Mouse (Mus musculus): ENCODE results near the gene Dis3. TPM values are rescaled to one million over a fixed set of nuclear protein-coding genes. Genes with fewer than 3 reads are reported as not detected.
"Not testable (repeated sequence)": the region's sequence is repeated elsewhere in the genome, so short reads cannot be mapped to it uniquely, and the experiment has no call there.

The Dis3 gene
- total RNA-seq, 4 experiments from 2014 or later = 8.7 to 11.0 (median 9.6) TPM

GRCm38 (mm10) chr14:99063091-99063490 lies 36.5 kb downstream of the Dis3 start:
- DNase-seq (ENCODE audit: low spot score) = no peak

- DNase-seq (ENCODE audit: low spot score) = no peak
Observed at GRCm38 (mm10) chr14:99060616-99061015, 39.0 kb downstream of the Dis3 start.

DNA sequence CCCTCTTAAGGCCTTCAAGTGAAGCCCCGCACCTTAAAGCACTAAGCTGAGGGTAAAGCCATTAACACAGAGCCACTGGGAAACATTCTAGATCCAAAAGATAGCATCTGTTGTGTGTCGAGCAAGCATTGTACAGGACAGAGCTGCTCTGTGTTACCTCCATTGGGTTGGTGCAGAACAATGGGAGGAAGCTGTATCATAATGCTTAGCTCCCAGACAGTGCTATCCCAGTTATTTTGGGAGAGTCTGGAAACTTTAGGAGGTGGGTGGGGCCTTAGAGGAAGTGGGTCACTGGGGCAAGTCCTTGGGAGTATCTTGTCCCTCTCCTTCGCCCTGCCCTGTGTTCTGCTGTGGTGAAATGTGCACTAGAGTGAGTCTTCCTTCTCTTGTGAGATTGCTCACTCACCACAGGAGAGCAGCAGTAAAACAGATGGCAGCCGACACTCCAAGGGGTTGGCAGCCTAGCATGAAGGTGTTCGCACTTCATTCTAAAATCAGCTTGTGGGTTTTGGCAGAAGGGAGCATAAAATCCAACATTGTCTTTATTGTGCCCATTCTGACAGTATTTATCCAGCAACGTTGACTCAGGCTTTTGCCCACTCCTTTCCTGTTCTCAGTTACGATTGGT lies 40.5 kb downstream of the Dis3 start:
- DNase-seq (ENCODE audit: low spot score) = no peak

GRCm38 (mm10) chr14:99046782-99047181 lies 52.8 kb downstream of the Dis3 start:
- DNase-seq (ENCODE audit: low spot score) = no peak

DNA sequence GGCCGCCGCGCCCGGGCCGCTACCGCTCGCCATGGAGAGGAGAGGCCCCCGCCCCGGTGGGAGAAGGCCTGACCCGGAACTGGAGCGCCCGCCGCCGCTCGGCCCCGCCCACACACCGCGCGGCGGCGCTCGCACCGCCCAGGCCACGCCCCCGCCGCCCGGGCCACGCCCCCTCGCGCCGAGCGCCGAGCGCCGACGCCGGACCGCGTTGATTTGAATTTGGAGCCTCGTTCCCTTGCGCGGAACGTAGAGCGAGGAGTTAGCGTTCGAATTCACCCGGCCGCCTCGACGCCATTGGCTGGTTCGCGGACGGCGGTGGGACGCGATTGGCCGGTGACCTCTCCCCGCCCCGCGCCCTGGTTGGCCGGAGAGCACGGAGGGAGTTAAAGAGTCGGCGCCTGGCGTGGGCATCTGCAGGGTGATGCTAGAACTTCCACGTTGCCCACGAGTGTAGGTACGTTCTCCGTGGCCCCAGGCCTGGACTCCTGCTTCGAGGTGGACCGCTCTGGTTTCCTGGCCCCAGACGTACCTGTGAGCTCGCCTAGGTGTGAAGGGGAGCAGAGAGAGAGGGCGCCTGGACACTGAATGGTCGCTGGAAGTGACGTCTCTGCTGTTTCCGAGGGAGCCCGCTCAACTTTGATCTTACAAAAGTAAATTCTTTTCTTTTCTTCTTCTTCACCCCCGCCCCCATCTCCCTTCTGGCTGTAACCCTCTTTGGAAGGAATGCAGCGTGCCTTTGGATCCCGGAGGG lies 53.4 kb downstream of the Dis3 start, which contains the start of the genes Mzt1 and Bora:
TSS of gene Mzt1 (minus strand) at position 104 of the 751 bp plus-strand sequence.
TSS of gene Bora (plus strand) at position 192 of the 751 bp plus-strand sequence.
- peak; percentile 87 for DNase-seq (ENCODE audit: low spot score)

- DNase-seq (ENCODE audit: low spot score) = no peak
Observed at GRCm38 (mm10) chr14:99045378-99046030, 54.1 kb downstream of the Dis3 start.

- DNase-seq (ENCODE audit: low spot score) = no peak
Observed at GRCm38 (mm10) chr14:99044718-99045117, 54.9 kb downstream of the Dis3 start.

DNA sequence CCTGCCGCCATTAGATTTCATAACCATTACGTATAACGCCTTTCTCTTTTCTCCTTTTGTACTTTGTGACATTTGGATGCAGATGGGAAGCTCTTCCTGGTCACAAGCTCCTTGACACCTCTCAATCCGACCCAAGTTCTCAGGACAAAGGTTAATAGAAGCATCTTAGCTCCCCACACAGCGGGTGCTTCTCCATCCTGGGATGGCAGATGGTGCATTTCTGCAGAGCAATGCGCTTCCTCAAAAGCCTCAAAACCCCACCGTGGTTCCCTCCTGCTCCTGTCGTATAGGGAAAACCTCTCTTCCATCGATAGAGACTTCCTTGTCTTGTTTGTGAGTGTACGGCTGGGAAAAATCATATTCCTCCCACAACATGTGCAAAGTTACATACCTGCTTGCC lies 55.5 kb downstream of the Dis3 start:
- DNase-seq (ENCODE audit: low spot score) = no peak

DNA sequence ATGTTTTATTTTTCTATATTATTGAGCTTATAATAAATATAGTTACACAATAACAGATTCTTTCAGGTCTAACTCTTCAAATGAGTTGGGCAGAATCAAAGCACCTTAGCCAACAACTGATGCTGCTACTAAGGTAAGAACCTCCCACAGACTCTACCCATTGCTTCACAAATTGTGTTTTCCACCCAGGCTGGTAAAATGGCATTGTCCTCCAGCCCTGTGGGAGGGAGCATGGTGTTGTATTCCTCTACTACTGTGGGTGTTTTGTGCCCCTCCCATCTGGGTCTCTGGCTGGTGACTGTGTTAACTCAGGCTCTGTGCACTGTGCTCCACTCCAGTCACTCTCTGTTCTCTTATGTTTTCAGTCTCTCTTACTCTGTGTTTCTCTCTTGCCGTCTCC lies 56.1 kb downstream of the Dis3 start:
- DNase-seq (ENCODE audit: low spot score) = no peak

- DNase-seq (ENCODE audit: low spot score) = no peak
Observed at GRCm38 (mm10) chr14:99041416-99041815, 58.2 kb downstream of the Dis3 start.

GRCm38 (mm10) chr14:99039308-99039707 lies 60.3 kb downstream of the Dis3 start:
- not testable (repeated sequence) for DNase-seq (ENCODE audit: low spot score)

DNA sequence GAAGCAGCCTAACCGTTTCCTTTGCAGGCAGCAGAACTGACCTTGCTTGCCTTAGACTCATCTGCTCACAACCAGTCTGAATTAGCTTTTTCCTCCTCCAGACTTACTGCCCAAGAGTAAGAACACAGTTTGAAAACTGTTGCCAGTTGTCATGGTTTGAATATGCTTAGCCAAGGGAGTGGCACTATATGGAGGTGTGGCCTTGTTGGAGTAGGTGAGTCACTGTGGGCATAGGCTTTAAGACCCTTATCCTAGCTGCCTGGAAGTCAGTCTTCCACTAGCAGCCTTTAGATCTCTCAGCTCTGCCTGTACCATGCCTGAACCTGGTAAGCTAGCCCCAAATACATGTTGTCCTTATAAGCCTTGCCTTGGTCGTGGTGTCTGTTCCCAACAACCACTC lies 61.9 kb downstream of the Dis3 start:
- no peak for DNase-seq (ENCODE audit: low spot score)

GRCm38 (mm10) chr14:99036039-99036438 lies 63.5 kb downstream of the Dis3 start:
- no peak for DNase-seq (ENCODE audit: low spot score)

GRCm38 (mm10) chr14:99034851-99035250 lies 64.7 kb downstream of the Dis3 start:
- DNase-seq (ENCODE audit: low spot score) = not testable (repeated sequence)

GRCm38 (mm10) chr14:99032596-99032995 lies 67.0 kb downstream of the Dis3 start:
- no peak for DNase-seq (ENCODE audit: low spot score)

DNA sequence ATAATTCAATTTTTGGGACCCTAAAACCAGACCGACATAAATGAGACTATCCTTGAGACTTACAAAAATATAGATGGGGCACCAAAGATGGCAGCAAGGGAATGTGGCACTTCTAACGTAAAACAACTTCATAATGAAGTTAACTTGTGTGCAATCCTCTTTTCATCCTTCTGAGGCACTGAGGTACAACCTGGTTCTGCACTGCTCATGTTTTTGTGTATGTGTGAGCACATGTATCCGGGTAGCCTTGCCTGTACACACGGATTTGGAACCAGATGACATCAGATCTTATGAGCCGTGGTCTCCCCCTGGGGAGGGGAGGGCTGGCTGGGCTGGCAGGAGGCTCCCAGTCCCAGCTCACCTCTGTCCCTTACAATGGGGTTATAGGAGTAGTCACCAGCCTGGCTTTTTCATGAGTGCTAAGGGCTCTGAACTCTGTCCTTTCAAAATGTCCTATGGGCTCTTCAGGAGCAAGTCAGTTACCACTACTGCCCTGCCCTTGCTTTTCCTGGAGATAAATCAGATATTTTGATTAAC lies 68.2 kb downstream of the Dis3 start:
- DNase-seq (ENCODE audit: low spot score) = no peak

GRCm38 (mm10) chr14:99029987-99030386 lies 69.6 kb downstream of the Dis3 start:
- DNase-seq (ENCODE audit: low spot score) = no peak

Other genes with a start within 250 kb of the Dis3 start
- gene Rpl36a-ps1, start 105.5 kb downstream of the Dis3 start, total RNA-seq (2022) = 1 to 10 TPM in 3 of 4 experiments, not detected in 1; 1.6 to 2.4 (median 2.2) TPM
- 10 to 100 TPM; 39.2 to 45.9 (median 42.5) TPM for gene Mzt1, start 53.6 kb downstream of the Dis3 start, total RNA-seq (2022)
- 1 to 10 TPM in 1 of 4 experiments, under 1 TPM in 3; 0.46 to 1.2 (median 0.69) TPM for gene Bora, start 53.5 kb downstream of the Dis3 start, total RNA-seq (2022)
- 1 to 10 TPM; 6.2 to 7.8 (median 7.3) TPM for gene Pibf1, start 346 bp downstream of the Dis3 start, total RNA-seq (2022)
- 1 to 10 TPM in 1 of 4 experiments, under 1 TPM in 3; 0.50 to 1.1 (median 0.69) TPM for gene Klf5, start 198.9 kb upstream of the Dis3 start, total RNA-seq (2022)

Measured in heart, adult 8-10 months (tissue).